Mouse (Mus musculus) testis, adult 2 months (tissue): Measurements from ENCODE around the gene Nr1d1. TPM values are rescaled to one million over a fixed set of nuclear protein-coding genes. Genes with fewer than 3 reads are reported as not detected.
A peak's percentile ranks its signal among the peaks of the same experiment; 100 is the strongest.

Experiments
- H3K27ac ChIP-seq: fragments of 200-500 bp; 2 replicates; pipeline ENCODE4 v1.5.1; 2012; ENCODE audit warnings: low read depth, low read length; ENCODE audit not compliant: control insufficient read depth, insufficient read depth
- H3K27me3 ChIP-seq: fragments of 200-500 bp; 2 replicates; pipeline ENCODE4 v1.6.1; 2012; ENCODE audit warnings: mild to moderate bottlenecking, low read length, moderate library complexity; ENCODE audit not compliant: control insufficient read depth, insufficient read depth
- H3K36me3 ChIP-seq: fragments of 200-500 bp; 2 replicates; pipeline ENCODE4 v1.6.1; 2012; ENCODE audit warnings: mild to moderate bottlenecking, low read length; ENCODE audit not compliant: control insufficient read depth, insufficient read depth
- H3K4me1 ChIP-seq: fragments of 200-500 bp; 2 replicates; pipeline ENCODE4 v1.6.1; 2012; ENCODE audit warnings: low read length; ENCODE audit not compliant: control insufficient read depth, insufficient read depth
- H3K4me3 ChIP-seq: fragments of 200-500 bp; 2 replicates; pipeline ENCODE4 v1.5.1; 2012; ENCODE audit warnings: low read depth, mild to moderate bottlenecking, low read length, moderate library complexity, mixed read lengths; ENCODE audit not compliant: control insufficient read depth
- CTCF ChIP-seq: fragments of 200-500 bp; IDR thresholded peaks from 2 replicates; pipeline ENCODE4 v1.5.1; 2012; ENCODE audit warnings: low read depth, mild to moderate bottlenecking, inconsistent platforms, low read length, moderate library complexity; ENCODE audit not compliant: control insufficient read depth, insufficient read depth, insufficient replicate concordance
- POLR2A ChIP-seq: fragments of 200-500 bp; IDR thresholded peaks from 2 replicates; pipeline ENCODE4 v1.6.1; 2012; ENCODE audit warnings: low read depth, mild to moderate bottlenecking, inconsistent platforms, low read length, moderate library complexity; ENCODE audit not compliant: control insufficient read depth
- polyA plus RNA-seq: library from polyadenylated mRNA; depleted of rRNA; stranded (reverse); fragments of >200 nt; gene quantifications from 2 replicates; pipeline ENCODE4 v1.2.3, GENCODE M21; 2012

Nr1d1 gene
- polyA plus RNA-seq, 1 experiment = 34.7 TPM

DNA sequence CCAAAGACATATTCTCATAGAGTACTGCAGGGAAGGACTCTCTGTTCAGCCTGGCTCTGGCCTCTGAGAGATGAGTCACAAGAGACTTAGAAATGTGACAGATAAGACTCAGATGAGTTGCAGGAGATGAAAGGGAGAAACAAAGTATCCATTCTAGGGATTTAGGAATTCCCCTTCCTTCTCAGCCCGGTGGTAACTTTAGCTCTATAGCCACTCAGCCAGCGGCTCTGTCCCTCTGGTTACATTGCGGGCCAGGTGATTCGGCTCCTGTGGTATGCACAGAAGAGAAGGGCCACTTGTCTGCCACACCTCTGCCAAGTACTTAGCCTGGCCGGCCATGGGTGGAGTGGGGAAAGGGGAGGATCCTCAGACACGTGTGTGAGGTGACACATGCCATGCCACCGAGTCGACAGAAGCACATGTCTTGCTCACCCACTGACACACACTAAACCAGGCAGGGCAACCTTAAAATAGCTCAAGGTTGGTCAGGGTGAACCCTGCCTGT, 2.4 kb downstream of the Nr1d1 start:
- TF ChIP-seq POLR2A = no peak
- peak overlapping the region; percentile 71 for H3K27ac ChIP-seq
- H3K4me1 ChIP-seq = peaks cover 44% of the 10 kb centered on the region
- H3K27me3 ChIP-seq = no peaks in the 10 kb centered on the region
- no peaks in the 10 kb centered on the region for H3K36me3 ChIP-seq
- peak overlapping the region; percentile 75 for H3K4me3 ChIP-seq

DNA sequence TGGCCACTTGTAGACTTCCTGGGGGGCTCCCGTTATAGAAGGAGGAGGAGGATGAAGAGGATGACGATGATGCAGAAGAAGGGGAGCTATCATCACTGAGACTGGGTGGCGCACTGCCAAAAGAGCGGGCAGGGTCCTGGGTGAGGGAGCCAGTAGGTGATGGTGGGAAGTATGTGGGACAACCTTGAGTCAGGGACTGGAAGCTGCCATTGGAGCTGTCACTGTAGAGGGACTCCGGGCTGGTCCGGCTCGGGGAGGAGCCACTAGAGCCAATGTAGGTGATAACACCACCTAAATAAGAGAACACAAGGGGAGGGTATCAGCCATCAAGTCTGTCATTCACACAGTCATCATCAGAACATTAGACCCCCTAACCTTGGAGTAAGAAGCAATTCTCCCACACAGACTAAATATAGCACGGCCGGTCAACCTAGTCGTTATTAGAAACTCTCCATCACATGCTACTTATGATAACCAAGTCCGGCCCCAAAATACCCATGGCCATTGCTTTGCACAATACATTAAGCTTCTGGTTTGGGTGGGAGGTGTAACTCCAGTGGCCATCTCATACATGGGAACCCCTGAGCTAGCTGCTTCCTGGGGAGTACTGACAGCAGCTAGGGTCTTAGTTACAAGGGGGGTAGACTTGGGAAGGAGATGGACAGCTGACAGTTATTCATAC, 3.1 kb downstream of the Nr1d1 start:
- Histone ChIP-seq H3K4me3 (no peak overlapping the region; the same call in 1 of the 2 replicates), H3K4me1 (peaks cover 48% of the 10 kb centered on the region), H3K27ac (no peak overlapping the region), H3K27me3 (no peaks in the 10 kb centered on the region), H3K36me3 (no peaks in the 10 kb centered on the region)
- TF ChIP-seq CTCF (no peak), POLR2A (no peak)

DNA sequence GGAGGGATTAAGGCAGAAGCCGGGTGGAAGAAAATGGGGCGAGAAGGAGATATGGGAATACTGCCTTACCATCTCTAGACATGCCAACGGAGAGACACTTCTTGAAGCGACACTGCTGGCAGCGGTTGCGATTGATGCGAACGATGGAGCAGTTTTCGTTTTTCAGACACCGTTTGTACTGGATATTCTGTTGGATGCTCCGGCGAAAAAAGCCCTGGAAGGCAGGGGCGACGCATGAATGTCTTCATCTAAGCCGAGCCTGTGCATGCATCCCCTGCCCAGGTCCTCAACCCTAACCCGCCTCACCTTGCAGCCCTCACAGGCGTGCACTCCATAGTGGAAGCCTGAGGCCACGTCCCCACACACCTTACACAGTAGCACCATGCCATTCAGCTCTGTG, 4.0 kb downstream of the Nr1d1 start:
- Histone ChIP-seq H3K36me3 (no peaks in the 10 kb centered on the region), H3K27me3 (no peaks in the 10 kb centered on the region), H3K4me1 (peaks cover 46% of the 10 kb centered on the region), H3K27ac (no peak overlapping the region), H3K4me3 (no peak overlapping the region)
- no peak for TF ChIP-seq CTCF
- no peak for TF ChIP-seq POLR2A

DNA sequence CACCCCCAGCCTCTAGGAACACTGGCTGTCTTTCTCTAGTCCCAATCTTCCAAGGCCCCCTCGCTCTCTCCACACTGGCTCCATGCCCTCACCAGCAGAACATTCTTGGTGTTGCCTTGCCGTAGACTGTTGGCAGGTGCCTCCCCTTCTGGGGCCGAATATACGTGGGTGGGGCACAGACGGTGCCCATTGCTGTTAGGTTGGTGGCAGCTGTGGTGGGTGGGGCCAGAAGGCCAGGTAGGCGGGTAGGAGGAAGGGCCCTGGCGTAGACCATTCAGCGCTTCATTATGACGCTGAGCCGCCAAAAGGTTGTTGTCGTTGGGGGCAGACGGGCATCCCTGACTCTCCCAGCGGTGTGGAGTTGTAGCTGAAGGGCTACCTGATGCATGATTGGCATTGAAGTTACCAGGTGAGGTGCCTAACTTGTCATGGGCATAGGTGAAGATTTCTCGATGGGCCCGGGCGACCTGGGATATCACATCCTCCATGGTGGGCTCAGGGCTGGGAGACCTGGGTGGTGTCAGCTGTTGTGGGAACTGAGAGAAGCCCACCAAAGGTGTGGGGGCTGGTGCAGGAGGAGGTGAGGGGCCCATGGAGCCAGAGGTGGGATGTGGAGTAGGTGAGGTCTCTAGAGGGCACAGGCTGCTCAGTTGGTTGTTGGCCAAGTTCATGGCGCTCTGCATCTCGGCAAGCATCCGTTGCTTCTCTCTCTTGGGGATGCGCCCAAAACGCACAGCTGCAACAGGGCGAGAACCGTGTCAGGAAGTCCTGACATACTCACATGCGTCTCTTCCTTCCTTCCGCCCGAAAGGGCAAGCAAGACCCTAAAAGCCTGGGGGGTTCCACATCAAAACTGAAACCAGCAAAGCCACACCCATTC, 4.8 kb downstream of the Nr1d1 start:
- H3K27me3 ChIP-seq = no peaks in the 10 kb centered on the region
- H3K27ac ChIP-seq = no peak overlapping the region
- H3K36me3 ChIP-seq = no peaks in the 10 kb centered on the region
- peaks cover 41% of the 10 kb centered on the region for H3K4me1 ChIP-seq
- no peak overlapping the region for H3K4me3 ChIP-seq
- no peak for TF ChIP-seq CTCF
- TF ChIP-seq POLR2A = no peak

DNA sequence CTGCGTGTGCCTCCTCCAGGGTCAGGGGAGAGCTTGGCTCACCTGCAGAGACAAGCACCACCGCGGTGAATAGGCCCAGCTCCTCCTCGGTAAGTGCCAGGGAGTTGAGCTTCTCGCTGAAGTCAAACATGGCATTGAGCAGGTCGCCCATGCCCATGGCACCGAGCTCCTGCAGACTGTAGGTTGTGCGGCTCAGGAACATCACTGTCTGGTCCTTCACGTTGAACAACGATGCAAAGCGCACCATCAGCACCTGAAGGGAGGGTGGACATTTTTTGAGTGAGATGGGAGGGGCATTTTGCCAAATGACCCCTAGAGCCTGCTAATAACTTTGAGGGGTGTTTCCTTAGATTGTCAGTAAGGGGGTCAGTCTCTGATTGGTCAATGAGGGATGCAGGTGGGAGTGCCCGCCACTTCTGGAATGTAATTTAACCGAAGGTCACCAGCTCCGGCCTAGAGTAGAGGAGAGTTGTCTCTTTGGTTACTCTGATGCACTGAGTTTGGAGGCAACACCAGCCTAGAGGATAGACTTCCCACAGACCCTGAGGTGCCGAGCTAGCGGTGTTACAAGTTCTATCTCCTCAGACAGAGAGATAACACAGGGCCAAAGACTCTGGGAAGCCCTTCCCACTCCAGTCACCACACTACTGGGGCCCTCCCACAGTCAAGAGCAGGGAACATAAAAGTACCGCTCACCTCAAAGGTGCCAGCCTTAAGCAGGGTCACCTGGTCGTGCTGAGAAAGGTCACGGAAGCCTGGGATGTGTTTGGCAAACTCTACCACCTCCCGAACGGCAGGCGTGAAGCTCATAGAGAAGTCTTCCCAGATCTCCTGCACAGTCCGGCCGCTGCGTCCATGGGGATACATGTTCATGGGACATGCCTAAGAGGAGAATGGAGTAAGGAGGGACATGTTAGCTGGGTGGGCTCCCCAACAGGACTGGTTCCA, 5.9 kb downstream of the Nr1d1 start:
- Histone ChIP-seq H3K4me3 (no peak overlapping the region), H3K4me1 (peaks cover 30% of the 10 kb centered on the region), H3K27me3 (no peaks in the 10 kb centered on the region), H3K27ac (no peak overlapping the region), H3K36me3 (no peaks in the 10 kb centered on the region)
- TF ChIP-seq POLR2A (no peak), CTCF (no peak)

DNA sequence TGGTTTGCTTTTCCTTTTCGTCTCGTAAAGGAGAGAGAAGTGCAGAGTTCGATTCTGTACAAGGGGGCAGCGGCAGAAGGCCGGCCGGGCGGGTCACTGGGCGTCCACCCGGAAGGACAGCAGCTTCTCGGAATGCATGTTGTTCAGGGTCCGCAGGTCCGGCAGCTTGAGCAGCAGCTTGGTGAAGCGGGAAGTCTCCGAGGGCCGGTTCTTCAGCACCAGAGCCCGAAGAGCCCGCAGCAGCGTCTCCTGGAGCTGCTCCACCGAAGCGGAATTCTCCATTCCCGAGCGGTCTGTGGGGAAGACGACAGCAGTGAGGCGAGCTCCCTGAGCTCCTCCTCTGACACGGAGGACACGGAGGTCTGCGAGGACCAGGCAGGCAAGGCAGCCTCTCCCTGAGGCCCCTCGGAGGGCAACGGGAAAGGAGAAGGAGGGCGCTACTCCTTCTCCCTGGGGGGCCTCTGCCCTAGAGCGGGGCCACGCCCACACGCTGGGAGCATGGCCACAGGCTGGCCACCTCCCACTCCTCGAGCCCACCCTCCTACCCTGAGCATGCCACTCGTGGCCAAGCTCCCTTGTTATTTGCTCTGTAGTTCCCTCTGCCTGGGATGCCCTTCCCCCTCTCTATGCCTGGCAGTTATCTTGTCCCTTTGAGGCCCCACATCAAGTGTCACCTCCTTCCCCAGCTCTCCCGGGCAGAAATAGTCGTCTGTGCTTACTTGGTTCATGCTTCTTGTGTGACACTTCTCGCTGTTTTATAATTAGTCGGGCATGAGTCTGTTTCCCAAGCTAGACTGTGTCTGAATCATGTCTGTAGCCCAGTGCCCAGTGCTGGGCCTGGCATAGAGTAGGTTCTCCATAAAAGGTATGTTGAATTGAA, 6.8 kb downstream of the Nr1d1 start:
- TF ChIP-seq CTCF (no peak), POLR2A (no peak)
- Histone ChIP-seq H3K4me1 (peaks cover 24% of the 10 kb centered on the region), H3K27me3 (no peaks in the 10 kb centered on the region), H3K27ac (peak overlapping the region; percentile 43; the same call in 1 of the 2 replicates), H3K36me3 (no peaks in the 10 kb centered on the region), H3K4me3 (peak overlapping the region; percentile 27)
